Mouse (Mus musculus) C2C12 (cell line): ENCODE measurements at regions not wholly inside any gene's neighbourhood (a gene's known extent, or its start where the extent isn't known, plus 50 kb on each side); places are given as distances from the start of the nearest gene placed in this dataset.

Experiments used
- CEBPB ChIP-seq: IDR thresholded peaks from one replicate; pipeline ENCODE4 v1.6.1; 2011; ENCODE audit warnings: low read depth, mild to moderate bottlenecking, control low read depth, moderate library complexity
- CTCF ChIP-seq: IDR thresholded peaks from one replicate; pipeline ENCODE4 v1.5.1; 2011; ENCODE audit not compliant: control insufficient read depth, insufficient read depth, insufficient read length
- FOSL1 ChIP-seq: IDR thresholded peaks from one replicate; pipeline ENCODE4 v1.8.0; 2011; ENCODE audit warnings: mild to moderate bottlenecking, low read length; ENCODE audit not compliant: poor library complexity, insufficient read depth, severe bottlenecking
- MAX ChIP-seq: IDR thresholded peaks from one replicate; pipeline ENCODE4 v1.6.1; 2011; ENCODE audit warnings: mild to moderate bottlenecking, control low read depth
- MYOD1 ChIP-seq: IDR thresholded peaks from one replicate; pipeline ENCODE4 v1.6.1; 2011; ENCODE audit warnings: low read depth; ENCODE audit not compliant: control insufficient read depth, insufficient read length
- USF1 ChIP-seq: IDR thresholded peaks from one replicate; pipeline ENCODE4 v1.6.1; 2011; ENCODE audit warnings: low read depth, mild to moderate bottlenecking, control low read depth, moderate library complexity

DNA sequence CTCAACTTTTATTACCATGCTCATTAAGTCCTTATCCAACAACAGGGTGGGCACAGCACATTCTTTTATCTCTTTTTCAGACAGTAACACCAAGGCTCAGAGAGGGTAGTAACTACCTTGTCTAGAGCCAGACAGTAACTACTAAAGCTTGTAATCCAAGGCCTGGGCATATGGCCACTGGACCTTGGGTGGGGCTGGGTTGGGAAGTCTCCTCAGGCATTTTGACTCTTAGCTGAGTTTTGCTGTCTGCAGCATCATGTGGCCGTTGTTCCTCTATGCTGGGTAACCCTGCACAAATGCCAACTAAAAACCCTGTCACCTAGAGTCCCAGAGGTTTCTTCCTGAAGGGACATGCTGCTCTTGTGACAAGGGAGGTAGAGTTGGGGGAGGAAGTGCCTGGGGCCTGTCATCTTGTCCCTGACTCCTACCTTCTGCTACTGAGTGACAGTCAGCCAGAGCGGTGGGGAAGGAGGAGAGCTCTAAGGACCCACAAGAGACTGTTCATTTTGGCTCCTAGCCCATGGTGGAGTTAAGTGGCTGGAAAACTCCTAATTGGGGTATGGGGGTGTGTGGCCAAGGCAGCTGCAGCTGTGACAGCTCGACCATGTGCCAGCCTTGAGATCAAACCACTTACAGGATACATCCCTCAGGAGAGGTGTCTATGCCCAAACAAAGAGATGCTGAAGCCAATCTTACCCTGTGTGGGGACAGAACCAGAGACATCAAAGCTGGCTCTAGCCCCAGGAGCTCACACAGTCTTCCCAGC lies 170.4 kb downstream of the Trim29 start:
- TF ChIP-seq CTCF (no peak), CEBPB (no peak), MYOD1 (no peak), USF1 (no peak), MAX (no peak), FOSL1 (no peak)
